Mouse (Mus musculus): ENCODE data around the gene Xrcc1.
"Not testable (repeated sequence)": the region's sequence is repeated elsewhere in the genome, so short reads cannot be mapped to it uniquely, and the experiment has no call there.

Gene Xrcc1

DNA sequence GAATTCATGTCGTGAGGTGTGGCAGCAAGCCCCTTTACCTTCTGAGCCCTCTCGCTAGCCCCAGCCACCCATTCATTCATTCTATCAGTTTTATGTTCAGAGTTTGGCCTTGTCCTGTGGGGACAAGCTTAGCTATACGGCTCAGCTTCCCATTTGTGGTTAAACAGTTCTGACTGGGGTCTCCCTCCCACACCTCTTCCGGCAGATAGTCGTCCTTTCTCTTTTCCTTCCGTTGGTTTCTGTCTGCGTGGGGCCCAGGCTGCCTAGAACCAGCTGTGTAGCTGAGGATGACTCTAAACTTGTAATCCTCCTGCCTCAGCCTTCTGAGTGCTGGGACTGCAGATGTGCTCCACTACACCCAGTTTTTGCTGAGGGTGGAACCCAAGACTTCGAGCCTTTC lies 71.7 kb downstream of the Xrcc1 start:
- in situ Hi-C loops (cut with MboI; ENCODE audit: low pct_unique_long_range_greater_than_20kb in 1 of 2, low sequenced_read_pairs in 2 of 2, unreplicated experiment in 1 of 2): no loop called here

DNA sequence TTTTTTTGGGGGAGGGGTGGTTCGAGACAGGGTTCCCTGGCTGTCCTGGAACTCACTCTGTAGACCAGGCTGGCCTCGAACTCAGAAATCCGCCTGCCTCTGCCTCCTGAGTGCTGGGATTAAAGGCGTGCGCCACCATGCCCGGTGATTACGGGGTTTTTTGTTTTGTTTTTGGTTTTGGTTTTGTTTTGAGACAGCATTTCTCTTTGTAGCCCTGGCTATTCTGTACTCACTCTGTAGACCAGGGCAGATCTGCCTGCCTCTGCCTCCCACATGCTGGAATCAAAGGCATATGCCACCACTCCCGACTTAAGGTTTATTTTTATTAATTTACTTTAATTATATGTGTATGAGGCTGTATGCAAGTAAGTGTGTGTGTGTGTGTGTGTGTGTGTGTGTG lies 72.3 kb downstream of the Xrcc1 start:
- in situ Hi-C loops (cut with MboI; ENCODE audit: low pct_unique_long_range_greater_than_20kb in 1 of 2, low sequenced_read_pairs in 2 of 2, unreplicated experiment in 1 of 2): not testable (repeated sequence)

DNA sequence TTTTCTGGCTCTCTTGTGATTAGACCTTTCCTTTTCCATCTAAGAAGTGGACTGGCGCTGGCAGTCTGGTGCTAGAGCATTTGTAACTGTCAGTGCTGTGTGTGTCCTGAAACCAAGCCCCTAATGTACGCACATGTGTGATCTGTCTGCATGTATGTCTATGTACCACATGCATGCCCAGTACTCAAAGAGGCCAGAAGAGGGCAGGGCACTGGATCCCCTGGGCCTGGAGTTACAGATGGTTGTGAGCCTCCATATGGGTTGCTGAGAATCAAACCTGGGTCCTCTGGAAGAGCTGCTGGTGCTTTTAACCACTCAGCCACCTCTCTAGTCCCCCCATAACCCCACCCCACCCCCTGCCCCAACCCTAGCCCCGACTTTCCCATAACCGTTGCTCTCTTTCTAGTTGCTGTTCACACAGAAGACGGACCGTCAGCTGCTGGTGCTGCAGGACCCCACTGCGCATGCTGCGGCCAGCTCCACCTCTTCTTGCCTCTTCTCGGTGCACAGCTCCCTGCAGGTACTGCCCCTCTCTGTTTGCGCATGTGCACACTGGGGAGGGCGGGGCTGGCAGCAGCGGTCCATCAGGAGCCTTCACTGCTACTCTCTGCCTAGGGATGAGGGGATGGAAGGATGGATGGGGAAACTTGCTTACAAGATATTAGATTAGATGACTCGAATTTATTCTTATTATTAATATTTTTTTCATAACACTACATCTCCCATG lies 73.7 kb downstream of the Xrcc1 start:
- in situ Hi-C loops (cut with MboI; ENCODE audit: low pct_unique_long_range_greater_than_20kb in 1 of 2, low sequenced_read_pairs in 2 of 2, unreplicated experiment in 1 of 2): no loop called here

DNA sequence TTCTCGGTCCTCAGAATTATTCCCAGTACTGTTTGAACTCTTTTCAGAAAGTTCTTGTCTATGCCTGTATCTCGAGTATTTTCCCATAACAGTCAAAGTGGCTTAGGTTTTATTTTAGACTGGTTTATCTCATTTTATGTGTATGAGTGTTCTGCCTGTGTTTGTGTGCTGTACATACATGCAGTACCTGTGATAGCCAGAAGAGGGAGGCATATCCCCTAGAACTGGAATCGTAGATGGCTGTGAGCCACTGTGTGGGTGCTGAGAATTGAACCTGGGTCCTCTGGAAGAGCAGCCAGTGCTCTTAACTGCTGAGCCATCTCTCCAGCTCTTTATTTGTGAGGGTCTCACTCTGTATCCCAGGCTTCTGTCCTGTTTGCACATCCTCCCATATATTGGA lies 75.1 kb downstream of the Xrcc1 start:
- in situ Hi-C loops (cut with MboI; ENCODE audit: low pct_unique_long_range_greater_than_20kb in 1 of 2, low sequenced_read_pairs in 2 of 2, unreplicated experiment in 1 of 2): no loop called here

DNA sequence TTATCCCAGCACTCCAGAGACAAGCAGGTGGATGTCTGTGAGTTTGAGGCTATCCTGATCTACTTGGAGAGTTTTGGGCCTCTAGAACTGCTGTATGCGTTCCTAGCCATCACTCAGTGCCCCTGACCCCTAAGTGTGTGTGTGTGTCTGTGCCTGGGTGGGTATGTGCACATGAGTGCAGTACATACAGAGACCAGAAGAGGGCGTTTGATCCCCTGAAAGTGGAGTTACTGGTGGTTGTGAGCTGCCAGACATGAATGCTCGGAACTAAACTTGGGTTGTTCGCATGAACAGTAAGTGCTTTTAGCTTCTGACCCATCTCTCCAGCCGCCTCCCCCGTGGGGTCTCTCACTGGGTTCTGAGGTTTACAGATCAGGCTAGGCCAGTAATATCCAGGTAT lies 76.9 kb downstream of the Xrcc1 start:
- in situ Hi-C loops (cut with MboI; ENCODE audit: low pct_unique_long_range_greater_than_20kb in 1 of 2, low sequenced_read_pairs in 2 of 2, unreplicated experiment in 1 of 2): no loop called here

All from mouse embryonic stem cell (cell line).